Mouse (Mus musculus): ENCODE data around the gene Hdac10. TPM values are rescaled to one million over a fixed set of nuclear protein-coding genes. Genes with fewer than 3 reads are reported as not detected.

Gene Hdac10
- polyA plus RNA-seq, 1 experiment from 2014 or later: 18.7 TPM

DNA sequence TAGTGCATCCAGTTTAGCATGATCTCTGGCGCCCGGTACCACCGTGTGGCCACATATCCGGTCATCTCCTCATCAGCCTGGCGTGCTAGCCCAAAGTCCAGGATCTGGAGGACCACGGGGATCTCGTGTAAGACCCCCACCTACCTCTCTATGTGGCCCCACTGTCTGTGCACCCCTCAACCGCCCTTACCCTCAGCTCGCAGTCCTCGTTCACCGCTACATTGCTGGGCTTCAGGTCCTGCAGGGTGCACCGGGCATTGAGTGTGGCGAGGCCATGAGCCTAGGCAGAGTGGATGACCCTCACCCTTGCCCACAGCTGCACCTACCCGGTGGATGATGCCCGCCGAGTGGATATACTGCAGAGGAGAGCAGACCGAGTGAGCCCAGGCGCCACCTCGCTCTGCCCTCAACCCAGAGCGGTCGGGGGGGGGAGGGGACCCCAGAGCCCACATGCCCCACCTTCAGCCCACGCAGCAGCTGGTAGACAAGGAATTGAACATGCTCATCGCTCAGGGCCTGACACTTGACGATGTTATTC is 17.4 kb upstream of the Hdac10 start:
- Histone ChIP-seq H3K4me1 (peaks cover 62% of the 10 kb centered on the region), H3K4me3 (peak overlapping the region; percentile 78; the same call in 1 of the 2 replicates), H3K27me3 (ENCODE audit: low read depth, poor library complexity, severe bottlenecking) (peaks cover 63% of the 10 kb centered on the region), H3K36me3 (peaks cover 42% of the 10 kb centered on the region), H3K27ac (replicated peaks) (no peak overlapping the region), H3K9me3 (replicated peaks) (no peaks in the 10 kb centered on the region)
- no peak for DNase-seq (ENCODE audit: low spot score)
- 74% methylated on average over 24 of the region's 24 CpGs for WGBS

GRCm38 (mm10) chr15:89144965-89145364 is 16.5 kb upstream of the Hdac10 start:
- Histone ChIP-seq H3K4me1 (peaks cover 62% of the 10 kb centered on the region), H3K27ac (replicated peaks) (no peak overlapping the region), H3K27me3 (ENCODE audit: low read depth, poor library complexity, severe bottlenecking) (peaks cover 72% of the 10 kb centered on the region), H3K4me3 (no peak overlapping the region), H3K36me3 (peaks cover 42% of the 10 kb centered on the region), H3K9me3 (replicated peaks) (no peaks in the 10 kb centered on the region)
- no peak for DNase-seq (ENCODE audit: low spot score)
- WGBS: 89% methylated on average over 11 of the region's 11 CpGs

DNA sequence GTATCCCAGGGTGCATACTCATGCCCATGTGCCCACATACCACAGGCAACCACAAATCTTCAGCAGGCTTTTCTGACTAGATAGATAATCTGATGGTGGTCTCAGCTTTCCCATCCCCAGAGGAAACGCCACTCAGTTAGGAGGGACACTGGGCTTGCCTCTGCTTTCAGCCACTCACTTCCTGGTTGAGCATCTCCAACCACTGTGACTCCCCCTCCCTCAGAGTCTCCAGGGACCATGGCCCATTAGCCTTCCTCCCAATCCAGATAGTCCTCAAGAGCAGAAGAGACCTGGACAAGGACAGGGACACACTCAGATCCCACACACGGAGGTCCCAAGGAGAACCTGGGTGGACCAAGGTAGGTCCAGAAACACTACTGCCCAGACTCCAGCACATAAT is 14.6 kb upstream of the Hdac10 start:
- Histone ChIP-seq H3K4me1 (peaks cover 61% of the 10 kb centered on the region), H3K27ac (replicated peaks) (no peak overlapping the region), H3K9me3 (replicated peaks) (no peaks in the 10 kb centered on the region), H3K4me3 (no peak overlapping the region), H3K27me3 (ENCODE audit: low read depth, poor library complexity, severe bottlenecking) (peaks cover 72% of the 10 kb centered on the region), H3K36me3 (peaks cover 42% of the 10 kb centered on the region)
- no peak for DNase-seq (ENCODE audit: low spot score)
- 74% methylated on average over 2 of the region's 2 CpGs for WGBS

DNA sequence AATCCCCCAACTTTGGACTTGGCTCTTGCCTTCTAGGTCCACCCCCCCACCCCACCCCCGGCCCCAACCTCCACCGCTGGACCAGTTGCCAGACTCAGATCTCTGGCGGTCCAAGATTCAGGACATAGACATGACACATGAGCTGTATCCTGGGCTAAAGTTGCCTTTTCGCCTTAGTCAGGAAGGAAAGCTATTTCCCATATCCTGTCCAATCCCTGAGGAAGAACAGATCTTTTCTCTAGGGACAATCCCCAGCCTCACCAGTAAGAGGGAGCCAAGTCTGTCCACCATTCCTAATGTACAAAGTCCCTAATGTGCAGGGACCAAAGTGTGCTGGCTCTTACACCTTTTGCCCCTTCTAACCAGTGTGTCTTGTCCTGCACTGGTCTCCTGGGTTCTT is 13.4 kb upstream of the Hdac10 start:
- Histone ChIP-seq H3K27ac (replicated peaks) (no peak overlapping the region), H3K4me1 (peaks cover 60% of the 10 kb centered on the region), H3K36me3 (peaks cover 42% of the 10 kb centered on the region), H3K4me3 (no peak overlapping the region), H3K27me3 (ENCODE audit: low read depth, poor library complexity, severe bottlenecking) (peaks cover 60% of the 10 kb centered on the region), H3K9me3 (replicated peaks) (no peaks in the 10 kb centered on the region)
- WGBS: 69% methylated on average over 4 of the region's 4 CpGs
- no peak for DNase-seq (ENCODE audit: low spot score)

DNA sequence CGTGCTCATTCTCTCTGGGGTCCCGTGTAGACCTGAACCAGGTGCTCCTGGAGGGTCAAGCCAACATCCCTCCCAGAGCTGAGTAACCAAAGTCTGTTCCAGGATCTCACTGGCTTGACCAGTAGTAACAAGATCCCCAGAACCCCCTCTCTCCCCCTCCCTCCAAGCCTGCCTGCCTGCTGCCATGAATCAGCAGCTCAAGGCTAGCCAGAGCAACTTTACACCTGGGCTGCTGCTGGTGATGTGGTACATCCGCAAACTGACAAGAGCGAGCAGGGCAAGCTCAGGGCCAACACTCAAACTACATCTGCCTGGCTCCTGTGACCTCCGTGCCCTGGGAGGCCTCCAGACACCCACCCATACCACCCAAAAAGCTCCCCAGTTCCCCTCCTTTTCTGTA is 12.9 kb upstream of the Hdac10 start:
- peak overlapping the region; percentile 92 for H3K27ac ChIP-seq (replicated peaks)
- H3K9me3 ChIP-seq (replicated peaks): no peaks in the 10 kb centered on the region
- peaks cover 55% of the 10 kb centered on the region for H3K4me1 ChIP-seq
- peaks cover 55% of the 10 kb centered on the region for H3K27me3 ChIP-seq (ENCODE audit: low read depth, poor library complexity, severe bottlenecking)
- WGBS: 26% methylated on average over 5 of the region's 5 CpGs
- 0 out of 2 replicates have a peak overlapping the region, but pooled peaks have one; percentile 85 for H3K4me3 ChIP-seq
- peaks cover 42% of the 10 kb centered on the region for H3K36me3 ChIP-seq
- DNase-seq (ENCODE audit: low spot score): no peak

- peak within 1 kb of the TSS; percentile 85 for H3K4me3 ChIP-seq
- H3K27ac ChIP-seq (replicated peaks): peak within 1 kb of the TSS; percentile 92
- no peaks in the 10 kb centered on the region for H3K9me3 ChIP-seq (replicated peaks)
- WGBS: 0% methylated on average over 21 of the region's 21 CpGs
- peaks cover 40% of the 10 kb centered on the region for H3K36me3 ChIP-seq
- peak; percentile 82 for DNase-seq (ENCODE audit: low spot score)
- peaks cover 48% of the 10 kb centered on the region for H3K4me1 ChIP-seq
- peaks cover 48% of the 10 kb centered on the region for H3K27me3 ChIP-seq (ENCODE audit: low read depth, poor library complexity, severe bottlenecking)
Measured at GRCm38 (mm10) chr15:89140659-89141252, 12.3 kb upstream of the Hdac10 start, which contains the start of gene Mapk12. Mapk12 (minus strand) TSS chr15:89140703.

- WGBS: under 1% methylated on average over 53 of the region's 53 CpGs
- H3K4me3 ChIP-seq: peak overlapping the region; percentile 85
- peaks cover 42% of the 10 kb centered on the region for H3K27me3 ChIP-seq (ENCODE audit: low read depth, poor library complexity, severe bottlenecking)
- peaks cover 48% of the 10 kb centered on the region for H3K4me1 ChIP-seq
- DNase-seq (ENCODE audit: low spot score): peak; percentile 54
- H3K36me3 ChIP-seq: peaks cover 40% of the 10 kb centered on the region
- H3K9me3 ChIP-seq (replicated peaks): no peaks in the 10 kb centered on the region
- H3K27ac ChIP-seq (replicated peaks): peak overlapping the region; percentile 92
Measured at GRCm38 (mm10) chr15:89140048-89140658, 11.7 kb upstream of the Hdac10 start.

GRCm38 (mm10) chr15:89138531-89138930 is 10.0 kb upstream of the Hdac10 start:
- WGBS: 91% methylated on average over 6 of the region's 6 CpGs
- Histone ChIP-seq H3K36me3 (peaks cover 29% of the 10 kb centered on the region), H3K27me3 (ENCODE audit: low read depth, poor library complexity, severe bottlenecking) (peaks cover 34% of the 10 kb centered on the region), H3K9me3 (replicated peaks) (no peaks in the 10 kb centered on the region), H3K4me3 (no peak overlapping the region), H3K27ac (replicated peaks) (no peak overlapping the region), H3K4me1 (peaks cover 48% of the 10 kb centered on the region)
- no peak for DNase-seq (ENCODE audit: low spot score)

GRCm38 (mm10) chr15:89138046-89138405 is 9.5 kb upstream of the Hdac10 start:
- Histone ChIP-seq H3K36me3 (peaks cover 29% of the 10 kb centered on the region), H3K27ac (replicated peaks) (no peak overlapping the region), H3K4me1 (peaks cover 48% of the 10 kb centered on the region), H3K27me3 (ENCODE audit: low read depth, poor library complexity, severe bottlenecking) (peaks cover 34% of the 10 kb centered on the region), H3K9me3 (replicated peaks) (no peaks in the 10 kb centered on the region), H3K4me3 (no peak overlapping the region)
- no peak for DNase-seq (ENCODE audit: low spot score)
- WGBS: 89% methylated on average over 7 of the region's 7 CpGs

- WGBS: 83% methylated on average over 11 of the region's 11 CpGs
- no peak for DNase-seq (ENCODE audit: low spot score)
- peaks cover 48% of the 10 kb centered on the region for H3K4me1 ChIP-seq
Measured at GRCm38 (mm10) chr15:89137378-89138045, 9.0 kb upstream of the Hdac10 start.

DNA sequence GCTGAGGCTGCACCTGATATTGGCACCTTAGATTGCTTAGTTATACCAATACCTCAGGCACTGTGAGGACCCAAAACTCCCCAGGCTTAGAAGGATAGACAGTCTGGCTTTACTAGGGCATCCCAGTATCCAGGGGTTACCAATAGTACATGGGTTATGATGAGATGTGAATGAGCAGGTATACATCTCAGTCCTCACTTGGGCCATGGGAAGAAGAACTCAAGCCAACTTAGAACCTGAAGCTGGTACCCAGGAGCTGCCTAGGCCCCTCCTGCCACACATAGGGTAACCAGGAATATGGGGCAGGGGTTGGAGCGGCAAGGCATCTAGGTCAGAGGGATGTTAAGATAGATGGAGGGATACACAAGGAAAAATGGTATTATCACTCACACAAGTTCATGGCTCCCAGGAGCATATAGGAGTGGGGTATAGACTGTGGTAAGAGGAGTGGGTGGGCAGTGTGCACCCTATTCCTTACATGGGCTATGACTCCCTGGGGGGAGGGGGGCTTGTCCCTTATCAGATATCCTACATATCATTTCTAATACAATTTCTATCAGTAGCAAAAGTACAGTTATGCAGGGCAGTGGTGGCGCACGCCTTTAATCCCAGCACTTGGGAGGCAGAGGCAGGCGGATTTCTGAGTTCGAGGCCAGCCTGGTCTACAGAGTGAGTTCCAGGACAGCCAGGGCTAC is 8.1 kb upstream of the Hdac10 start:
- H3K4me3 ChIP-seq: no peak overlapping the region
- H3K4me1 ChIP-seq: peaks cover 44% of the 10 kb centered on the region
- WGBS: 94% methylated on average over 5 of the region's 5 CpGs
- no peaks in the 10 kb centered on the region for H3K9me3 ChIP-seq (replicated peaks)
- H3K36me3 ChIP-seq: peaks cover 35% of the 10 kb centered on the region
- DNase-seq (ENCODE audit: low spot score): no peak
- H3K27ac ChIP-seq (replicated peaks): no peak overlapping the region
- peaks cover 23% of the 10 kb centered on the region for H3K27me3 ChIP-seq (ENCODE audit: low read depth, poor library complexity, severe bottlenecking)

More at GRCm38 (mm10) chr15:89137378-89138045, 9.0 kb upstream of the Hdac10 start:
- peaks cover 30% of the 10 kb centered on the region for H3K27me3 ChIP-seq (ENCODE audit: low read depth, poor library complexity, severe bottlenecking)
- no peaks in the 10 kb centered on the region for H3K9me3 ChIP-seq (replicated peaks)
- no peak overlapping the region for H3K27ac ChIP-seq (replicated peaks)
- no peak overlapping the region; the same call in 1 of the 2 replicates for H3K4me3 ChIP-seq
- peaks cover 29% of the 10 kb centered on the region for H3K36me3 ChIP-seq

DNA sequence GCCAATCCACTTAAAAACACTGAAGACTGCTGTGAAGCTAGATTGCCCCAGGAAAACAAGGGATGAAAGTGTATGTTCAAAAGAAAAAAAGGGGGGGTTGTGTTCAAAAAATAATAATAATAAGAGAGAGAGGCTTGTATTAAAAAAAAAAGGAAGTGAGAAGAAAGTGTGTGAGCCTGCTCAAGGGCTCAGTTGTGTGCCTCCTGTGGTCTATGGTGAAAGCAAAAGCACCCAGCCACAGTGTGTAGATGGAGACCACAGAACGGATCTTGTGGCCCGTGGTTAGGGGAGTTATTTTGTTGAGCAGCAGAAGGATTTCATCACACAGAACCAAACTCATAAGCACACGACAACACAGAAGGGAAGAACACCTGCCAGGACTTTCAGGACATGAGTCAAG is 2.8 kb upstream of the Hdac10 start:
- Histone ChIP-seq H3K27me3 (ENCODE audit: low read depth, poor library complexity, severe bottlenecking) (no peaks in the 10 kb centered on the region), H3K36me3 (peaks cover 56% of the 10 kb centered on the region), H3K9me3 (replicated peaks) (no peaks in the 10 kb centered on the region), H3K4me3 (no peak overlapping the region), H3K27ac (replicated peaks) (no peak overlapping the region), H3K4me1 (peaks cover 19% of the 10 kb centered on the region)
- no peak for DNase-seq (ENCODE audit: low spot score)
- WGBS: 86% methylated on average over 3 of the region's 3 CpGs

All from midbrain, embryonic 10.5 days (tissue).